Comparison of ENCODE assay signal across 15 mouse cellular contexts in genomic region chr4:32668291-32668690, GRCm38 (mm10). TPM values are rescaled to one million over a fixed set of nuclear protein-coding genes. Genes with fewer than 3 reads are reported as not detected.
DNase-seq lines count a peak whose midpoint lies in the region; ATAC-seq and TF ChIP-seq lines count a peak whose summit lies in the region.
"Had no signal": no experiment of that assay in that cellular context is flagged by ENCODE, and none has a peak within 500 bp of the region (broad histone marks: within the 10 kb centered on the region; RNA-seq: fewer than 3 reads in every experiment).

No protein-coding gene starts in this region.

- H3K79me2 ChIP-seq in MEL (ENCODE audit: control insufficient read depth, insufficient read depth, low read length, poor library complexity) = peaks cover 9% of the 10 kb centered on the region

- peaks cover 42% of the 10 kb centered on the region; the same call in 1 of the 2 replicates for H3K36me3 ChIP-seq in hindbrain, postnatal 0 days (ENCODE audit: insufficient read depth, low read length)
- H3K36me3 ChIP-seq in hindbrain, embryonic 11.5 days (ENCODE audit: control insufficient read depth, insufficient read depth, low read length) = 0 out of 2 replicates have a peak, but pooled peaks cover 3% of the 10 kb centered on the region
- peaks cover 79% of the 10 kb centered on the region for H3K36me3 ChIP-seq in midbrain, embryonic 14.5 days (ENCODE audit: control insufficient read depth, insufficient read depth, low read length)
- peaks cover 45% of the 10 kb centered on the region for H3K36me3 ChIP-seq in midbrain, embryonic 15.5 days (replicated peaks)
- peaks cover 5 to 45% of the 10 kb centered on the region in 2 experiments; a peak in 3 of 4 replicates for H3K36me3 ChIP-seq in MEL (ENCODE audit: control insufficient read depth in 1 of 2, insufficient read depth in 2 of 2, low read length in 2 of 2)

- 76% methylated on average over 1 of the region's 1 CpGs for WGBS in hindbrain, postnatal 0 days
- WGBS in hindbrain, embryonic 11.5 days = 94% methylated on average over 1 of the region's 1 CpGs
- 88% methylated on average over 1 of the region's 1 CpGs for WGBS in midbrain, embryonic 14.5 days
- 87% methylated on average over 1 of the region's 1 CpGs for WGBS in midbrain, embryonic 15.5 days

- H3K9ac ChIP-seq in hindbrain, postnatal 0 days (replicated peaks; ENCODE audit: low read length) = no peak overlapping the region
- no peak overlapping the region for H3K9ac ChIP-seq in hindbrain, embryonic 11.5 days (ENCODE audit: low read depth, low read length)
- no peak overlapping the region for H3K9ac ChIP-seq in midbrain, embryonic 14.5 days (replicated peaks; ENCODE audit: low read length)
- H3K9ac ChIP-seq in midbrain, embryonic 15.5 days = no peak overlapping the region
- no peak overlapping the region for H3K9ac ChIP-seq in MEL (ENCODE audit: control insufficient read depth, low read depth, low read length, poor library complexity, severe bottlenecking)
- H3K9ac ChIP-seq: lung, embryonic 15.5 days; midbrain, embryonic 12.5 days had no signal

- no peak for TF ChIP-seq POLR2A in MEL (IDR thresholded peaks at IDR 0.05; ENCODE audit: control insufficient read depth in 1 of 2, insufficient read depth in 1 of 2, low read depth in 1 of 2, low read length in 2 of 2, poor library complexity in 1 of 2)

- ATAC-seq in hindbrain, postnatal 0 days = no peak
- no peak for ATAC-seq in hindbrain, embryonic 11.5 days (ENCODE audit: low FRiP score)
- no peak for ATAC-seq in midbrain, embryonic 14.5 days (ENCODE audit: low FRiP score, low TSS enrichment)
- no peak for ATAC-seq in midbrain, embryonic 15.5 days (replicated peaks)
- ATAC-seq in megakaryocyte-erythroid progenitor cell, adult 5-6 weeks (replicated peaks; ENCODE audit: low FRiP score, low TSS enrichment, poor library complexity, severe bottlenecking) = no peak
- ATAC-seq: hindbrain, embryonic 16.5 days had no signal

- no peak overlapping the region for H3K4me2 ChIP-seq in hindbrain, postnatal 0 days (ENCODE audit: low read depth, low read length)
- H3K4me2 ChIP-seq in hindbrain, embryonic 11.5 days (replicated peaks; ENCODE audit: low read depth, low read length) = no peak overlapping the region
- no peak overlapping the region for H3K4me2 ChIP-seq in midbrain, embryonic 14.5 days (ENCODE audit: low read length)
- H3K4me2 ChIP-seq in midbrain, embryonic 15.5 days = no peak overlapping the region
- H3K4me2 ChIP-seq: lung, embryonic 15.5 days; midbrain, embryonic 12.5 days had no signal

- H3K4me1 ChIP-seq in hindbrain, postnatal 0 days (ENCODE audit: insufficient read depth, low read length) = no peaks in the 10 kb centered on the region
- no peaks in the 10 kb centered on the region for H3K4me1 ChIP-seq in hindbrain, embryonic 11.5 days (replicated peaks; ENCODE audit: control insufficient read depth, insufficient read depth, low read length)
- no peaks in the 10 kb centered on the region for H3K4me1 ChIP-seq in midbrain, embryonic 14.5 days (ENCODE audit: control insufficient read depth, insufficient read depth, low read length)
- no peaks in the 10 kb centered on the region for H3K4me1 ChIP-seq in midbrain, embryonic 15.5 days
- H3K4me1 ChIP-seq in MEL (ENCODE audit: control insufficient read depth in 1 of 2, insufficient read depth in 2 of 2, low read length in 2 of 2) = peaks cover 0 to 2% of the 10 kb centered on the region in 2 experiments; a peak in 2 of 4 replicates
- H3K4me1 ChIP-seq: forebrain, embryonic 10.5 days; lung, embryonic 15.5 days; midbrain, embryonic 12.5 days had no signal

- DNase-seq in hindbrain, postnatal 0 days (ENCODE audit: low spot score) = peak; percentile 16
- DNase-seq in hindbrain, embryonic 11.5 days (ENCODE audit: low spot score) = no peak
- peak; percentile 31 for DNase-seq in midbrain, embryonic 14.5 days
- DNase-seq in MEL (ENCODE audit: low read depth, low spot score) = peak; percentile 32
- DNase-seq in induced T-regulatory cell, adult 2 months (ENCODE audit: low read depth) = peak; percentile 29
- DNase-seq in T-cell, adult 2 months (ENCODE audit: low spot score) = no peak
- DNase-seq: adrenal gland, adult 2 months; gastrocnemius, postnatal 14 days had no signal

- no peak overlapping the region for H3K4me3 ChIP-seq in hindbrain, postnatal 0 days (ENCODE audit: low read length)
- no peak overlapping the region for H3K4me3 ChIP-seq in hindbrain, embryonic 11.5 days (ENCODE audit: low read depth, low read length)
- H3K4me3 ChIP-seq in midbrain, embryonic 14.5 days (replicated peaks; ENCODE audit: low read depth, low read length) = no peak overlapping the region
- H3K4me3 ChIP-seq in midbrain, embryonic 15.5 days = no peak overlapping the region
- H3K4me3 ChIP-seq in MEL (ENCODE audit: control insufficient read depth in 1 of 2, insufficient read depth in 1 of 2, low read depth in 2 of 2, low read length in 2 of 2) = no peak overlapping the region
- H3K4me3 ChIP-seq: forebrain, embryonic 10.5 days; lung, embryonic 15.5 days; midbrain, embryonic 12.5 days had no signal

- TF ChIP-seq EP300 in MEL (IDR thresholded peaks at IDR 0.05; ENCODE audit: low read depth in 1 of 2, low read length in 2 of 2) = no peak

- no peak for TF ChIP-seq RAD21 in MEL (IDR thresholded peaks at IDR 0.05; ENCODE audit: low read depth, low read length)

- H3K27ac ChIP-seq in hindbrain, postnatal 0 days = no peak overlapping the region
- no peak overlapping the region for H3K27ac ChIP-seq in hindbrain, embryonic 11.5 days (ENCODE audit: low read depth, low read length)
- no peak overlapping the region for H3K27ac ChIP-seq in midbrain, embryonic 14.5 days (replicated peaks; ENCODE audit: low read depth, low read length)
- H3K27ac ChIP-seq in midbrain, embryonic 15.5 days = no peak overlapping the region
- H3K27ac ChIP-seq in MEL (ENCODE audit: control insufficient read depth, low read depth, low read length) = no peak overlapping the region
- H3K27ac ChIP-seq: forebrain, embryonic 10.5 days; lung, embryonic 15.5 days; midbrain, embryonic 12.5 days had no signal

- H3K9me3 ChIP-seq in hindbrain, postnatal 0 days (ENCODE audit: low read length) = no peaks in the 10 kb centered on the region
- no peaks in the 10 kb centered on the region for H3K9me3 ChIP-seq in hindbrain, embryonic 11.5 days (ENCODE audit: control insufficient read depth, low read length)
- H3K9me3 ChIP-seq in midbrain, embryonic 14.5 days (ENCODE audit: control insufficient read depth, low read length) = no peaks in the 10 kb centered on the region
- H3K9me3 ChIP-seq in midbrain, embryonic 15.5 days = no peaks in the 10 kb centered on the region
- H3K9me3 ChIP-seq in MEL (replicated peaks; ENCODE audit: insufficient read depth, low read length) = no peaks in the 10 kb centered on the region
- H3K9me3 ChIP-seq: forebrain, embryonic 10.5 days; G1E; lung, embryonic 15.5 days; midbrain, embryonic 12.5 days had no signal

- H3K27me3 ChIP-seq in hindbrain, postnatal 0 days (ENCODE audit: insufficient read depth, low read length) = no peaks in the 10 kb centered on the region
- no peaks in the 10 kb centered on the region for H3K27me3 ChIP-seq in hindbrain, embryonic 11.5 days (ENCODE audit: control insufficient read depth, insufficient read depth, low read length)
- no peaks in the 10 kb centered on the region for H3K27me3 ChIP-seq in midbrain, embryonic 14.5 days (ENCODE audit: control insufficient read depth, insufficient read depth, low read length)
- no peaks in the 10 kb centered on the region for H3K27me3 ChIP-seq in midbrain, embryonic 15.5 days (replicated peaks)
- H3K27me3 ChIP-seq in MEL (ENCODE audit: control insufficient read depth in 1 of 2, insufficient read depth in 2 of 2, low read length in 2 of 2) = no peaks in the 10 kb centered on the region
- H3K27me3 ChIP-seq: lung, embryonic 15.5 days; midbrain, embryonic 12.5 days had no signal

- TF ChIP-seq CTCF in hindbrain, postnatal 0 days (IDR thresholded peaks at IDR 0.05; ENCODE audit: low read depth) = peak; percentile 56
- peak in 2 of 3 experiments; percentile 27 to 31; a peak in 5 of 6 replicates for TF ChIP-seq CTCF in MEL (IDR thresholded peaks at IDR 0.05 in 2 of 3, conservative IDR thresholded peaks at IDR 0.05 in 1 of 3; ENCODE audit: control insufficient read depth in 1 of 3, insufficient read depth in 1 of 3, low read depth in 2 of 3, low read length in 3 of 3, poor library complexity in 1 of 3, severe bottlenecking in 1 of 3)

TF ChIP-seq in MEL, 35 proteins besides CTCF, POLR2A, EP300 and RAD21 (continues in another document):
- no peak for TF ChIP-seq KAT2A (conservative IDR thresholded peaks at IDR 0.05; ENCODE audit: low read depth, low read length)
- TF ChIP-seq GATA1 (IDR thresholded peaks at IDR 0.05; ENCODE audit: low read depth, low read length) = no peak
- TF ChIP-seq MYC (IDR thresholded peaks at IDR 0.05; ENCODE audit: low read depth, low read length) = no peak
- TF ChIP-seq BHLHE40 (IDR thresholded peaks at IDR 0.05; ENCODE audit: borderline replicate concordance, low read depth, low read length) = no peak

RNA-seq across cellular contexts. Expression of gene Mdn1, which starts 11.4 kb away (rescaled TPM):
- 23.0 and 35.7 TPM in 2 replicates for total RNA-seq in hindbrain, postnatal 0 days (2014; rRNA removed)
- polyA plus RNA-seq in hindbrain, postnatal 0 days (2015; fragmentation: Nextera tagmentation; extraction: Ambion mirVana) = 8.6 and 8.7 TPM in 2 replicates
- polyA plus RNA-seq in hindbrain, embryonic 11.5 days (2014; fragmentation: Nextera tagmentation; extraction: Ambion mirVana) = 17.5 and 27.3 TPM in 2 replicates
- 18.7 and 19.6 TPM in 2 replicates for polyA plus RNA-seq in midbrain, embryonic 14.5 days (2014; fragmentation: Nextera tagmentation; extraction: Ambion mirVana)
- 15.8 and 21.3 TPM in 2 replicates for polyA plus RNA-seq in midbrain, embryonic 15.5 days (2015; fragmentation: Nextera tagmentation; extraction: Ambion mirVana)
- total RNA-seq in MEL (2012; rRNA removed) = 47.9 and 49.8 TPM in 2 replicates
- polyA plus RNA-seq in MEL (2012; ENCODE audit: insufficient read depth in 1 of 2, insufficient read length in 2 of 2, low read depth in 1 of 2, low replicate concordance in 2 of 2, missing spikeins in 1 of 2) = 10 to 100 TPM; 16.1 to 44.5 TPM
- 70.6 and 136 TPM in 2 replicates for total RNA-seq in megakaryocyte-erythroid progenitor cell, adult 5-6 weeks (2014; fragmentation: Nextera tagmentation)
- 71.6 and 89.5 TPM in 2 replicates for total RNA-seq in megakaryocyte-erythroid progenitor cell, adult 5-6 weeks (2017)

RNA-seq across cellular contexts. Expression of gene Casp8ap2, which starts 53.0 kb away (rescaled TPM):
- 35.6 and 95.4 TPM in 2 replicates for total RNA-seq in hindbrain, postnatal 0 days (2014; rRNA removed)
- 31.1 and 32.2 TPM in 2 replicates for polyA plus RNA-seq in hindbrain, postnatal 0 days (2015; fragmentation: Nextera tagmentation; extraction: Ambion mirVana)
- polyA plus RNA-seq in hindbrain, embryonic 11.5 days (2014; fragmentation: Nextera tagmentation; extraction: Ambion mirVana) = 62.0 and 69.1 TPM in 2 replicates
- polyA plus RNA-seq in midbrain, embryonic 14.5 days (2014; fragmentation: Nextera tagmentation; extraction: Ambion mirVana) = 41.3 and 44.9 TPM in 2 replicates
- 43.2 and 45.2 TPM in 2 replicates for polyA plus RNA-seq in midbrain, embryonic 15.5 days (2015; fragmentation: Nextera tagmentation; extraction: Ambion mirVana)
- total RNA-seq in MEL (2012; rRNA removed) = 29.8 and 31.1 TPM in 2 replicates
- polyA plus RNA-seq in MEL (2012; ENCODE audit: insufficient read depth in 1 of 2, insufficient read length in 2 of 2, low read depth in 1 of 2, low replicate concordance in 2 of 2, missing spikeins in 1 of 2) = 10 to 100 TPM; 18.2 to 93.5 TPM
- 51.4 and 52.3 TPM in 2 replicates for total RNA-seq in megakaryocyte-erythroid progenitor cell, adult 5-6 weeks (2014; fragmentation: Nextera tagmentation)
- total RNA-seq in megakaryocyte-erythroid progenitor cell, adult 5-6 weeks (2017) = 57.6 and 157 TPM in 2 replicates

Comparison
In these comparisons a context has a peak if more than half of its experiments do, and no peak if none do; other contexts are left out.
1. DNase-seq: peak in hindbrain, postnatal 0 days (single experiment), midbrain, embryonic 14.5 days (single experiment), MEL (single experiment) and induced T-regulatory cell, adult 2 months (single experiment); none in hindbrain, embryonic 11.5 days (single experiment) and T-cell, adult 2 months (single experiment).